Mouse (Mus musculus): ENCODE data around the gene Fmn2.

- no peak for TF ChIP-seq CTCF (IDR thresholded peaks at IDR 0.05; ENCODE audit: control insufficient read depth, insufficient read depth, low read length)
- TF ChIP-seq POLR2A (IDR thresholded peaks at IDR 0.05; ENCODE audit: borderline replicate concordance, control insufficient read depth, low read depth, low read length), result no peak
Observed at GRCm38 (mm10) chr1:174643431-174644010, 141.9 kb downstream of the Fmn2 start.

Measured in bone marrow, adult 2 months (tissue).